Mouse (Mus musculus) embryonic facial prominence, embryonic 12.5 days (tissue): ENCODE measurements at regions not wholly inside any gene's neighbourhood (a gene's known extent, or its start where the extent isn't known, plus 50 kb on each side); places are given as distances from the start of the nearest gene placed in this dataset.

Source experiments
- ATAC-seq: fragments of 200-750 bp; cut with Nextera tagmentation; 2 replicates; pipeline ENCODE4 v1.8.0; 2017; ENCODE audit not compliant: insufficient number of reproducible peaks, insufficient read depth, low FRiP score, low TSS enrichment
- H3K27ac ChIP-seq: fragments of 300-500 bp; sonication (generic); 2 replicates; pipeline ENCODE4 v1.5.1; 2016; ENCODE audit warnings: mild to moderate bottlenecking
- H3K27me3 ChIP-seq: fragments of 300-500 bp; sonication (generic); 2 replicates; pipeline ENCODE4 v1.6.1; 2016; ENCODE audit warnings: mild to moderate bottlenecking, moderate library complexity
- H3K36me3 ChIP-seq: fragments of 300-500 bp; sonication (generic); 2 replicates; pipeline ENCODE4 v1.6.1; 2016; ENCODE audit warnings: mild to moderate bottlenecking
- H3K4me1 ChIP-seq: fragments of 300-500 bp; sonication (generic); 2 replicates; pipeline ENCODE4 v1.6.1; 2016
- H3K4me2 ChIP-seq: fragments of 300-500 bp; sonication (generic); replicated peaks from 2 replicates; pipeline ENCODE4 v1.6.1; 2016; ENCODE audit warnings: mild to moderate bottlenecking, moderate library complexity
- H3K4me3 ChIP-seq: fragments of 300-500 bp; sonication (generic); 2 replicates; pipeline ENCODE4 v1.5.1; 2016; ENCODE audit warnings: mild to moderate bottlenecking
- H3K9ac ChIP-seq: fragments of 300-500 bp; sonication (generic); 2 replicates; pipeline ENCODE4 v1.6.1; 2016; ENCODE audit warnings: mild to moderate bottlenecking, moderate library complexity
- H3K9me3 ChIP-seq: fragments of 300-500 bp; sonication (generic); 2 replicates; pipeline ENCODE4 v1.6.1; 2016; ENCODE audit warnings: mild to moderate bottlenecking, moderate library complexity
- WGBS: fragments of 180-500 bp; shearing (Covaris S2); methylation state at CpG from one replicate; pipeline ENCODE4 v1.1.7; 2016; 5-methylcytosine and 5-hydroxymethylcytosine counted together

DNA sequence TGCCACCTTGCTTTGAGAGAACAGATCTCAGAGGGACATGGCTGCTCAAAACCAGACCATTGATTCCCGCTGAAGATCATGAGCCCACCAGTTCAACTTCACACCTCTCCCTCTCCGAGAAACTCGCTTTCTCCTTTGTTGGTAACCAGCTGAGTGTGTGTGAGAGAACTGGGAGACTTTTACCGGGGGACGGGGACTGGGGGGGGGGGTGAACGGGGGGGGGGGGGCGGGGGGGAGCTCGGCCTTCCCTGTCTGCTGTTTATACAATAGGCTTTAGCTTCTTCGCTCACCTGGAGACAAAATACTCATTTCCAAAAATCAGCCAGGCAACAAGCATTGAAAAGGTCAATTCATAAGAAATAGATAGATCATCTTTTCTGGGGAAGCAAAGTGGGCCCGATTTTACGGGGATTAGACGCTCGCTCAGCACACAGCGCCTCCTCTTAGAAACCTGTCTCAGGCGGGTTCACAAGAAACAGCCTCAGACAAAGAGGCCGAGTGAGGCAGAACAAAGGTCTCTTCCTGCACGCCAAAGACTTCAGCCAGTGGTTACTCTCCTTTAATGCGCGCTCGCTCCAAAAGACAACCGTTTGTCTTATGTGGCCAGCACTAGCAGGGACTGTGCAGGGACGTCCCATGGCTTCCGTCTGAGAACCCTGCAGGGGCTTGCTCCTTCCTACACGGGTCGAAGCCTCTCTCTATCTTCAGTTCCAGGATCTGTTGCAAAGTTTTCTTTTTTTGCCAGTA, 202.7 kb downstream of the Irs2 start:
- H3K4me3 ChIP-seq: no peak overlapping the region
- H3K9ac ChIP-seq: peak overlapping the region; percentile 21; the same call in 1 of the 2 replicates
- H3K27ac ChIP-seq: no peak overlapping the region
- H3K36me3 ChIP-seq: no peaks in the 10 kb centered on the region
- peaks cover 7% of the 10 kb centered on the region for H3K4me1 ChIP-seq
- no peak for ATAC-seq
- no peaks in the 10 kb centered on the region for H3K9me3 ChIP-seq
- no peaks in the 10 kb centered on the region for H3K27me3 ChIP-seq
- peak overlapping the region; percentile 37 for H3K4me2 ChIP-seq
- 4% methylated on average over 21 of the region's 25 CpGs for WGBS

DNA sequence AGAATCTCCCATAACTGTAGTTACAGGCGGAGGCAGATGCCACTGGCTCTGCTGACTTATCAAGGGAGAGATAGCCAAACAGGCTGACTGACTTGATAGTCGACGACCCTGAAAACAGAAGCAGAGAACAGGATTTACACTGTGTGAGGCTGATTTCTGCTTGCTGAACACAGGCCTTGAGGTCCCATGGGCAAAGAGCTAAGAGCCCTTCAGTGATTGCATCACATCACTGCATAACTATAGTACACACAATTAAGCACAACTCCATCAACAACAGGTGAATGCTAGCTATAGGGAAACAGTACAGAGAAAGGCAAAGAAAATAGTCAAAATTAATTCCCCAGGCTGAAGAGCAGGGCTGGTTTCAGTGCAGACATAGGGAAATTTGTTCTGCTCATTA, 203.3 kb downstream of the Irs2 start:
- 57% methylated on average over 3 of the region's 3 CpGs for WGBS
- Histone ChIP-seq H3K27ac (no peak overlapping the region), H3K9ac (no peak overlapping the region), H3K27me3 (no peaks in the 10 kb centered on the region), H3K4me1 (peaks cover 7% of the 10 kb centered on the region), H3K36me3 (no peaks in the 10 kb centered on the region), H3K4me2 (0 out of 2 replicates have a peak overlapping the region, but pooled peaks have one; percentile 37), H3K9me3 (no peaks in the 10 kb centered on the region), H3K4me3 (no peak overlapping the region)
- ATAC-seq: no peak

DNA sequence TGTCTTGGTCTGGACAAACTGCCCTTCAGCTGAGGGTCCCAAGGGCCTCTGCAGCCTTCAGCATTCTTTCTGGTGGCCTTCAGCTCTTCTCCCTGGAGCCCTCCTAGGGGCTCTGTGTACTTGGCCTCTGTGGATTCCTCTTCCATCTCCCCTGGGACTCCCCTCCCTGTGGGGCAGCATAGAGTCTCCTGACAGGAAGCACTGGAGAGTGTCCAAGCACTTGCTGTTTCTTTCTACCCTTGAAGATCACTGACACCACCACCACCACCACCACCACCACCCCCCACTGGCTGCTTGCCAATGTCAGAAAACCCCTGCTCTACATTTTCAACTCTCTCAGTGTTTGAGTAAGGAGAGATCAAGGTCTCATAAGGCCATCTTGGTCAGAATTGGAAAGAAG, 206.3 kb downstream of the Irs2 start:
- H3K9me3 ChIP-seq: no peaks in the 10 kb centered on the region
- ATAC-seq: no peak
- H3K9ac ChIP-seq: no peak overlapping the region
- H3K4me3 ChIP-seq: no peak overlapping the region
- H3K4me2 ChIP-seq: no peak overlapping the region
- peaks cover 7% of the 10 kb centered on the region for H3K4me1 ChIP-seq
- no peak overlapping the region for H3K27ac ChIP-seq
- H3K36me3 ChIP-seq: no peaks in the 10 kb centered on the region
- H3K27me3 ChIP-seq: no peaks in the 10 kb centered on the region

- no peak overlapping the region for H3K9ac ChIP-seq
- no peaks in the 10 kb centered on the region for H3K27me3 ChIP-seq
- 82% methylated on average over 5 of the region's 5 CpGs for WGBS
- H3K9me3 ChIP-seq: no peaks in the 10 kb centered on the region
- H3K4me1 ChIP-seq: peaks cover 7% of the 10 kb centered on the region
- H3K36me3 ChIP-seq: no peaks in the 10 kb centered on the region
- ATAC-seq: no peak
- no peak overlapping the region for H3K27ac ChIP-seq
- no peak overlapping the region for H3K4me3 ChIP-seq
- H3K4me2 ChIP-seq: no peak overlapping the region
Observed at GRCm38 (mm10) chr8:10801580-10801979, 206.7 kb downstream of the Irs2 start.

GRCm38 (mm10) chr8:10798444-10798843, 209.8 kb downstream of the Irs2 start:
- H3K4me3 ChIP-seq: no peak overlapping the region
- H3K27me3 ChIP-seq: no peaks in the 10 kb centered on the region
- no peak overlapping the region for H3K27ac ChIP-seq
- no peaks in the 10 kb centered on the region for H3K9me3 ChIP-seq
- no peak overlapping the region for H3K4me2 ChIP-seq
- WGBS: 67% methylated on average over 1 of the region's 1 CpGs
- no peak for ATAC-seq
- no peak overlapping the region for H3K9ac ChIP-seq
- H3K36me3 ChIP-seq: no peaks in the 10 kb centered on the region
- H3K4me1 ChIP-seq: no peaks in the 10 kb centered on the region

- no peaks in the 10 kb centered on the region for H3K36me3 ChIP-seq
- H3K4me1 ChIP-seq: no peaks in the 10 kb centered on the region
- H3K9ac ChIP-seq: no peak overlapping the region
- no peak overlapping the region for H3K4me2 ChIP-seq
- H3K4me3 ChIP-seq: no peak overlapping the region
- 67% methylated on average over 10 of the region's 10 CpGs for WGBS
- no peak for ATAC-seq
- H3K27ac ChIP-seq: no peak overlapping the region
- no peaks in the 10 kb centered on the region for H3K9me3 ChIP-seq
- no peaks in the 10 kb centered on the region for H3K27me3 ChIP-seq
Observed at GRCm38 (mm10) chr8:10794367-10795189, 213.7 kb downstream of the Irs2 start.

DNA sequence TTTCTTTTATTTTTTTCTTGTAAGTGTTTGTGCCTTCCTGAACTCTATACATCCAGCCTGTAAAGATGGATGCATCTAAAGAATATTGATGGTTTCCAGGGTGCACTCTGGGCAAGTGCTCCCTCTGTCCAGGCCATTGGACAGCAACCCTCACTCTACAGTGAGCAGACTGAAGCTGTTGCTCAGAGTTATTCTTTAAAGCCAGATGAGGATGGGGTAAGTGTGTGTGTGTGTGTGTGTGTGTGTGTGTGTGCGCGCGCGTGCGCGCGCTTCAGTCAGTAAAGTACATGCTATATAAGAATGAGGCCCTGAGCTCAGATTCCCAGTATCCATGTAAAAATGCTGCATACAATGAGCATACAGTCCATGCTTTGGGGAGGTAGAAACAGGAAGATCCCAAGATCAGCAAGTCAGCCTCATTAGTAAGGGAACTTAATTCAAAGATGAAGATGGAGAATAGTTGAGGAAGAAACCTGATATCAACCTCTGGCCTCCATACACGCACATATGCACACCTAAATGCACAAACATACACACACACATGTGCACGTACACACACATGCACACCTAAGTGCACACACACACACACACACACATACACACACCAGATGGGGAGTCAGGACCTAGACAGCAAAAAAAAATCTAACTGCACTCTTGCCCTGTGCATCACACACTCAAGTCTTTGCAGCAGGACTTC, 214.4 kb downstream of the Irs2 start:
- H3K9ac ChIP-seq: no peak overlapping the region
- no peak; the same call in 1 of the 2 replicates for ATAC-seq
- no peaks in the 10 kb centered on the region for H3K4me1 ChIP-seq
- H3K4me3 ChIP-seq: no peak overlapping the region
- WGBS: 96% methylated on average over 9 of the region's 9 CpGs
- H3K27ac ChIP-seq: no peak overlapping the region
- no peaks in the 10 kb centered on the region for H3K9me3 ChIP-seq
- H3K36me3 ChIP-seq: no peaks in the 10 kb centered on the region
- H3K4me2 ChIP-seq: no peak overlapping the region
- H3K27me3 ChIP-seq: no peaks in the 10 kb centered on the region

- 74% methylated on average over 8 of the region's 8 CpGs for WGBS
- H3K4me3 ChIP-seq: no peak overlapping the region
- no peak overlapping the region for H3K4me2 ChIP-seq
- no peak for ATAC-seq
- no peaks in the 10 kb centered on the region for H3K9me3 ChIP-seq
- H3K27ac ChIP-seq: no peak overlapping the region
- H3K36me3 ChIP-seq: no peaks in the 10 kb centered on the region
- H3K27me3 ChIP-seq: no peaks in the 10 kb centered on the region
- no peak overlapping the region for H3K9ac ChIP-seq
- no peaks in the 10 kb centered on the region for H3K4me1 ChIP-seq
Observed at GRCm38 (mm10) chr8:10788496-10789200, 219.6 kb downstream of the Irs2 start.

- no peak for ATAC-seq
- Histone ChIP-seq H3K9me3 (no peaks in the 10 kb centered on the region), H3K4me2 (no peak overlapping the region), H3K27ac (no peak overlapping the region), H3K9ac (no peak overlapping the region), H3K27me3 (no peaks in the 10 kb centered on the region), H3K4me3 (no peak overlapping the region), H3K4me1 (no peaks in the 10 kb centered on the region), H3K36me3 (no peaks in the 10 kb centered on the region)
- 74% methylated on average over 4 of the region's 4 CpGs for WGBS
Observed at GRCm38 (mm10) chr8:10785801-10786200, 222.5 kb downstream of the Irs2 start.

DNA sequence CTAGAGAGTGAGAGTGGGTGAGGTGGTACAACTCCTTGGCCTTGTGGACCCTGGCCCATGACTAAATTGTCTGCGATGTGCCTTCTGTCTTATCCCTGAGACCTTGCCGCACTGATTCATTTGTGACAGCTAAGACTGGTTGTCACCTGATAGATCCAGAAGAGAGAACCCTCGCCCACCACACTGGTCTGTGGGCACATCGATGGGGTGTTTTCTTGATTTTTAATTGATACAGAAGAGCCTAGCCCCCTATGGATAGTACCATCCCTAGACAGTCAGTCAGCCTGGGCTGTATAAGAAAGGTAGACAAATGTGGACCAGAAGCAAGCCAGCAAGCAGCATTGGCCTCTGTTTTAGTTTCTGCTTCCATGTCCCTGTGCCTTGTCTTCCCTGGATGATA, 222.9 kb downstream of the Irs2 start:
- Histone ChIP-seq H3K36me3 (no peaks in the 10 kb centered on the region), H3K9ac (no peak overlapping the region), H3K4me2 (no peak overlapping the region), H3K27ac (no peak overlapping the region), H3K4me1 (no peaks in the 10 kb centered on the region), H3K4me3 (no peak overlapping the region), H3K9me3 (no peaks in the 10 kb centered on the region), H3K27me3 (no peaks in the 10 kb centered on the region)
- no peak for ATAC-seq
- 88% methylated on average over 4 of the region's 4 CpGs for WGBS

- H3K4me3 ChIP-seq: no peak overlapping the region
- H3K27ac ChIP-seq: no peak overlapping the region
- ATAC-seq: no peak
- H3K9me3 ChIP-seq: no peaks in the 10 kb centered on the region
- H3K36me3 ChIP-seq: no peaks in the 10 kb centered on the region
- no peak overlapping the region for H3K4me2 ChIP-seq
- no peaks in the 10 kb centered on the region for H3K4me1 ChIP-seq
- no peaks in the 10 kb centered on the region for H3K27me3 ChIP-seq
- no peak overlapping the region for H3K9ac ChIP-seq
- WGBS: 33% methylated on average over 1 of the region's 1 CpGs
Observed at GRCm38 (mm10) chr8:10784481-10784880, 223.8 kb downstream of the Irs2 start.
